Mouse (Mus musculus) cerebellum, postnatal 36 days (tissue): Measurements from ENCODE around the gene Akr1c6.
"Not testable (repeated sequence)": the region's sequence is repeated elsewhere in the genome, so short reads cannot be mapped to it uniquely, and the experiment has no call there.

ENCODE experiments used
- DNase-seq, 2 experiments: peaks; one replicate each; pipeline ENCODE4 v3.0.0; 2021 to 2022; ENCODE audit warnings: mixed read lengths in 2 of 2

Gene Akr1c6

DNA sequence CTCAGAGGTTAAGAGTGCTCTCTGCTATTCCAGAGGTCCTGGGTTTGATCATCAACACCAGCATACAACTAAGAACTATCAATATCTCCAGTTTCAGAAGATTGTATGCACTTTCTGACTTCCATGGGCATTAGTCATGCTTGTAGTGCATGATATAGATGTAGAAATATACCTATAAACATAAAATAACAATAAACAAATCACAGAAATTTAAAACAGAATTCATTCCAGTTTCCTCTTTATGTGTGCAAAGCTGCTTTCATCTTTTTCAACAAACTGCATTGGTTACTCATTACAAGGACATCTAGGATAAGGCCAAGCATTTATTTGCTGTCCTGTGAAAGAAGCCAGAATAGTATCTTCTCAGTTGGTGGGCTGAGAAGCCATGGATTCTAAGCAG lies at the start of gene Akr1c6:
Gene Akr1c6 (plus strand): TSS at position 301 of the 400 bp plus-strand sequence.
- DNase-seq: no peak

GRCm38 (mm10) chr13:4384918-4385317 lies 49.2 kb upstream of the Akr1c6 start:
- DNase-seq: no peak

GRCm38 (mm10) chr13:4385541-4385940 lies 48.6 kb upstream of the Akr1c6 start:
- DNase-seq: no peak

DNA sequence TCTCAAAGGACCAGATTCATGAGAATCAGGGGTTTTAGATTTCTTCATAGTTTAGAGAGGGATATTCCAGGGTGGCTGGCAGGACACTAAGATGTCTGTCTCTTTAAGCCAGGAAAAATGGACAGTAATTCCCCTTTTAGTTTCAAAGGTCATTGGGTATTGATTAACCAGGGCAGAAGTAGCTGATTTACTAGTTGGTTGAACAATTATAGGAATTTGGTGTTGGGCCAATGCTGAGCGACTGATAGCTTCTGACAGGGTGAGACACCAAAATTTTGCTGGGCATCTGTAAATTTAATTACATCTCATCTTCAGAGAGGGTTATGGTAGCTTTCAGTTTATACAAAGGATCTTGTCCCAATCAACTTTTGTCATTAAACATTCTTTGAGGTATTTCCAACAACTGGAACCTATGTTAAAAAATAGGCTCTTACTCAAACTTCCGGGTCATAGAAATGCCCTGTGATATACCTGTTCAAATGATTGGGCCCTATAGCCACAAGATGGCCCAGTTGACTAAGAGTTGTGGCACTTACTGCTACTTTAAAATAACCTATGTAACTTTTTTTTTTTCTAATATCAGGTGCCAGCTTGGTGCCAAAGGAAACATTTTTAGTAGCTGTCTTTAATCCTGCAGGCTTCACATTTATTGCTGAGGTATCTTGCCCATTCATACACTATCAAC lies 45.2 kb upstream of the Akr1c6 start:
- DNase-seq: no peak

GRCm38 (mm10) chr13:4400360-4400759 lies 33.7 kb upstream of the Akr1c6 start:
- not testable (repeated sequence) for DNase-seq

GRCm38 (mm10) chr13:4400831-4401230 lies 33.3 kb upstream of the Akr1c6 start:
- no peak for DNase-seq

DNA sequence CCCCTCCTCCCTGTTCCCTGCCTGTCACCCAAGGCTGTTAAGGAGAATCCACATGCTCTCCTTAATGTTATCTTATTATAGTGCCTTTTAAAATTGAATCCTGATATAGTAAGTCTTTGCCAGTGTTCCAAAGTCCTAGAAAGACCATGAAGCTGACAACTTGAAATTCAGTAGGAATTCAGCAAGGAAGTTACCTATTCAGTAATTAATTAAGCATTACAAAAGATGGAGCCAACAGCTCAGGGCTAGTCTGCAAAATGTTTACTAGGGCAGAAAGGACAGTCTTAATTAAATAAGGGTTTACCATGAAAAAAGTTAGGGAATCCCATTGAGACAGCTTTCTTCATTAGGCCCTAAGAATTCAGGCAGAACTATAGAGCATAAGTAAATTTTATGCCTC lies 31.9 kb upstream of the Akr1c6 start:
- DNase-seq: no peak

DNA sequence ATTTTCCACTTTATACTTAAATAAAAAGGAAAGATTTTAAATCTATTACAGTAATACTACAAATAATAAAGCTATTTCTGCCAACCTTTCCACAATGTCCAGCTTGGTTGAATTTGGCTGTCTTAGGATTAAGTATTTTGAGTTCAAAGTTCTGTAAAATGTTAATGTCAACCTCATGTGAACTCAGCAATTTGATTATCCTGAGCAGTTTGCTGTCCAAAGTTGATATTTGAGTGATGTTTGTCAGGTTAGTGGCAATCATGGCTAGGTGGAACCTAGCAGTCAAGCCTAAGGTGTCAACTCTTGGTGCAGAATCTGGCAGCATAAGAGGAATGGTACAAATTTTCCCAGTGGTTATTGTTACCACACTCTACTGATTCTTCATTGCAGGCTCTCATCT lies 29.4 kb upstream of the Akr1c6 start:
- DNase-seq: no peak

GRCm38 (mm10) chr13:4406771-4407170 lies 27.3 kb upstream of the Akr1c6 start:
- no peak for DNase-seq

DNA sequence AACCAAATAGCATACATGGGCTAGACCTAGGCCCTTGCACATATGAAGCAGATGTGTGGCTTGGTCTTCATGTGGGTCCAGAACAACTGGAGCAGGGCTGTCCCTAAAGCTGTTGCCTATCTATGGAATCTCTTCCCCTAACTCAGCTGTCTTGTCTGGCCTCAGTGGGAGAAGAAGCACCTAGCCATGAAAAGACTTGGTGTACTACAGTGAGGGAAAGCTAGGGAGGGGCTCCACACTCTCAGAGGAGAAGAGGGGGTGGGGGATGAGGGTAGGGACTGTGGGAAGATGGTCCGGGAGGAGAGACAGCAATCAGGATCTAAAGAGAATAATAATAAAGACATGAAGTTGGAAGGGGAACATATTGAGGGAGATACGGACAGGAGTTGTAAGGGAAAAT lies 5.5 kb upstream of the Akr1c6 start:
- DNase-seq: no peak

DNA sequence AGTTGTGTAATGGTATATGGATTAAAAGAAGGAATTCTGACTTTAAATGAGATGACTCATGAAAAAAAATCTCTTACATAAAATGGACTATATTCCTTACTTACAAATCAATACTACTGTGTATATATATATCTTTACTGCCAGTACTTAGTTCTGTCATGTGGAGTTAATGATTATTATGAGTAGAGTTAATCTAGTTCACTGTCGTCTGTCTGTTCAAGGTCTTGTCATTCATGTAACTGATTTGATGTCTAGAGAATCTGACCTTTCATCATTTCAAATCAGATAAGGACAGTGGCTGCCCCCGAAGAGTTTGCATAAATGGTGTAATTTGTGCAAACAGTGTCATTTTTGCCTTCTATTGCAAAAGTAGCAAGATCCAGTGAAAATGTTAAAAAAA lies 5.1 kb upstream of the Akr1c6 start:
- DNase-seq: no peak

DNA sequence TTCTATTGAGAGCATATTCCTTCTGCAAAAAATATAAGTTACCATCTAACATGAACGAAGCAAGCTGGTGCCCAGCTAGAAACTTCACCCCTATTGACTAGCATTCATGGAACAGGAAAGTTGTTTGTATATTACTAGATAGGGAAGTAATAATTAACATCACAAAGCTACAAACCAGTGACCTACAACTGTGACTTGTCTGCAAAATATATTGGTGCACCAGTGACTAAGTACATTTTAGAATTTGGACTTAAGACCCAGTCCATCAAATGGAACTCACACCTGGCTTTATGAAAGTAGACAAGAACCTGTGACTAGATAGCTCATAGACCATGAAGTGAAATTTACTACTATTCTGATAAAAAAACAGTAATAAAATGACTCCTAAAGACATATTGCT lies 3.0 kb upstream of the Akr1c6 start:
- no peak for DNase-seq

DNA sequence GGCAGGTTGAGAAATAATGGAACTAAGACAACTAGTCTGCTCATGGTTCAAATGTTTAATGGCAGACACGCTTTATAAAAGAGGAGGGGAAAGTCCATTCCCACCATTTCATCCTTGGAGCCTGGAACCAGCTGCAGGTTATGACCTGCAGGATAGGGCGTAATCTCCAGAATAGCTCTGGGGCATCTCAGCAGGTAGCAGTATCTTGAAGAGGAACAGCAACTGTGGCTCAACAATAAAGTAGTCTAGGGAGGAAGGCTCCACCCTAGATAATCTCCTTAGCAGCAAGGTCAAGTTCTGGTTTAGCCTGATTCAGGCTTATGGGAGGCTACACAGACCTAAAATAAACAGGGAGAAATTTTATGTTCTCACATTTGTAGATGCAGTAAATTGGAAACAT lies 31.5 kb downstream of the Akr1c6 start:
- no peak for DNase-seq

DNA sequence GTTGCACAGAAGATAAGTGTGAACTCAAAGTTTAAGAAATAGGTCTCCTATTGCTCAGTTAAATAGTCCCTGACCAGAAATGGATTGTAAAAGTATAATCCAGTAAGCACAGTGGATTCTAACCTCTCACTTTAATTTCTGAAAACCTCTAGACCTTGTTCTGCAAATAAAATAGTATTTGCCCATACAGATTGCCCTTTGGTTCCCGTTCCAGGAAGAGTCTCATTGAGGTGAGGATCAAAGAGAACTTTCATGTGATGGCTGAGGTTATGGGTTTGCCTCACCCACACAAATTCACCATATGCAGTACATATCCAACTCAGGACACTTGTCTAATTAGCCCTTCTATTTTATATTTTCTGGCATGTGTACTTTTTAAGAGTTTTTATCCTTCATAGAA lies 33.8 kb downstream of the Akr1c6 start:
- no peak for DNase-seq
